Mouse (Mus musculus): Measurements from ENCODE around the gene Papss1. TPM values are rescaled to one million over a fixed set of nuclear protein-coding genes. Genes with fewer than 3 reads are reported as not detected.
A peak's percentile ranks its signal among the peaks of the same experiment; 100 is the strongest.

Papss1 gene
- polyA plus RNA-seq, 1 experiment from 2014 or later = 5.6 TPM

DNA sequence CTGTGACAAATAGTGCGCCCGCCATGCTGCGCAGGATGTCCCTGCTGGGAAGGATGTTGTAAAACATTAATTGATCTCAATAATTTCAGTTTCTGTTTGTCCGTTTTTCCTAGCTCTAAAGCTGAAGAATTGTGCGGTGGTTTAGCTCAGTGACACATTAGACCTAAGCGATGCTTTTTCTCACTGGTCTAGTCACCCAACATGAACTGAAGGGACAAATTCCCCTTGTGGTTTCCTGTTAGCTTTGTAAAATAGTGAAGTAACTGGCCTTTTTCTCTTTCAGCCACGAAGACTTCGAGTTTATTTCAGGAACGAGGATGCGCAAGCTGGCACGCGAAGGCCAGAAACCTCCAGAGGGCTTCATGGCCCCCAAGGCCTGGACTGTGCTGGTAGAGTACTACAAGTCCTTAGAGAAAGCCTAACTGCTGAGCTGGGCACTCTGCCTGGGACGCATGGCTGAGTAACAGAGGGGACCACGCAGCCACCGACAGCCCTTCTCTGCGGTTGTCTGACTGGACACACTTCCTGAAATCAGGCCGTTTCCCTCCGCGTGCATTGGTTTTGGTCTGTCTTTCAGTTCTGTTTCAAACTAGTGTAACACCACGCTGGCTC lies 78.2 kb downstream of the Papss1 start:
- H3K36me3 ChIP-seq (replicated peaks; ENCODE audit: insufficient read depth, low read length) = no peaks in the 10 kb centered on the region
- H3K27me3 ChIP-seq (ENCODE audit: insufficient read depth, low read length) = no peaks in the 10 kb centered on the region
- H3K4me2 ChIP-seq (ENCODE audit: low read depth, low read length) = peak overlapping the region; percentile 16; the same call in 1 of the 2 replicates
- DNase-seq (no peak), ATAC-seq (0 out of 2 replicates have a peak, but pooled peaks have one; percentile 27)
- TF ChIP-seq EP300 (IDR thresholded peaks at IDR 0.05; ENCODE audit: low read depth) (no peak), CTCF (IDR thresholded peaks at IDR 0.05; ENCODE audit: low read depth) (no peak)
- H3K4me3 ChIP-seq (ENCODE audit: low read depth, low read length) = no peak overlapping the region
- no peaks in the 10 kb centered on the region for H3K4me1 ChIP-seq (ENCODE audit: insufficient read depth)
- 45% methylated on average over 20 of the region's 20 CpGs for WGBS (ENCODE audit: insufficient replicate concordance)
- H3K27ac ChIP-seq (ENCODE audit: low read depth) = no peak overlapping the region
- no peaks in the 10 kb centered on the region for H3K9me3 ChIP-seq (ENCODE audit: low read length)
- H3K9ac ChIP-seq (replicated peaks) = no peak overlapping the region

- H3K9me3 ChIP-seq (ENCODE audit: low read length) = peaks cover 2% of the 10 kb centered on the region; the same call in 1 of the 2 replicates
- no peaks in the 10 kb centered on the region for H3K27me3 ChIP-seq (ENCODE audit: insufficient read depth, low read length)
- 68% methylated on average over 5 of the region's 5 CpGs for WGBS (ENCODE audit: insufficient replicate concordance)
- no peak for TF ChIP-seq EP300 (IDR thresholded peaks at IDR 0.05; ENCODE audit: low read depth)
- no peak for TF ChIP-seq CTCF (IDR thresholded peaks at IDR 0.05; ENCODE audit: low read depth)
- H3K27ac ChIP-seq (ENCODE audit: low read depth) = no peak overlapping the region
- no peak overlapping the region for H3K4me3 ChIP-seq (ENCODE audit: low read depth, low read length)
- DNase-seq (no peak), ATAC-seq (peak; percentile 15; the same call in 1 of the 2 replicates)
- H3K9ac ChIP-seq (replicated peaks) = no peak overlapping the region
- no peaks in the 10 kb centered on the region for H3K4me1 ChIP-seq (ENCODE audit: insufficient read depth)
- no peaks in the 10 kb centered on the region for H3K36me3 ChIP-seq (replicated peaks; ENCODE audit: insufficient read depth, low read length)
- no peak overlapping the region for H3K4me2 ChIP-seq (ENCODE audit: low read depth, low read length)
Observed at GRCm38 (mm10) chr3:131645203-131645602, 80.6 kb downstream of the Papss1 start.

- Histone ChIP-seq H3K9ac (replicated peaks) (no peak overlapping the region), H3K27me3 (ENCODE audit: insufficient read depth, low read length) (no peaks in the 10 kb centered on the region), H3K9me3 (ENCODE audit: low read length) (no peaks in the 10 kb centered on the region), H3K4me3 (ENCODE audit: low read depth, low read length) (no peak overlapping the region), H3K36me3 (replicated peaks; ENCODE audit: insufficient read depth, low read length) (no peaks in the 10 kb centered on the region), H3K27ac (ENCODE audit: low read depth) (no peak overlapping the region), H3K4me2 (ENCODE audit: low read depth, low read length) (no peak overlapping the region), H3K4me1 (ENCODE audit: insufficient read depth) (no peaks in the 10 kb centered on the region)
- WGBS (ENCODE audit: insufficient replicate concordance) = 80% methylated on average over 3 of the region's 3 CpGs
- ATAC-seq = no peak
- no peak for TF ChIP-seq EP300 (IDR thresholded peaks at IDR 0.05; ENCODE audit: low read depth)
- TF ChIP-seq CTCF (IDR thresholded peaks at IDR 0.05; ENCODE audit: low read depth) = no peak
- DNase-seq = no peak
Observed at GRCm38 (mm10) chr3:131654366-131654765, 89.8 kb downstream of the Papss1 start.

DNA sequence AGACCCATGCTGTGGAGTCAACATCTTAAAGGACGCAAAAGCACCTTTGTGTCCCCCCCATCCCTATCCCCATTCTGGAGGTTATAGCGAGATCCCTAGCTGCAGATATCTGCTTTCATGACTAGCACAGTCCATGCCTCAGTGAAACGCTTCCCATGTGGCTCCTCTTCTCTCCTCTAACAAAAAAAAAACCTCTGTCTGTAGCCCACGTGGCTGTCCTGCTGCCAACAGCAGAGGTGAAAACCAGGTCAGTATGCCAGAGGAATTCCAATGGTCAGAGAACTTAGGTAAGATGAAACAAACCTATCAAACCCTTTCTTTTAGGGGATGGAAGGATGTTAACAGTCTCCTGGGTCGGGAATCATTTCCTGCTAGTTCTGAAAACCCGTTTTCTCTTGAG lies 91.5 kb downstream of the Papss1 start:
- Histone ChIP-seq H3K4me3 (ENCODE audit: low read depth, low read length) (no peak overlapping the region), H3K27ac (ENCODE audit: low read depth) (no peak overlapping the region), H3K36me3 (replicated peaks; ENCODE audit: insufficient read depth, low read length) (no peaks in the 10 kb centered on the region), H3K4me2 (ENCODE audit: low read depth, low read length) (no peak overlapping the region), H3K9ac (replicated peaks) (no peak overlapping the region), H3K27me3 (ENCODE audit: insufficient read depth, low read length) (no peaks in the 10 kb centered on the region), H3K9me3 (ENCODE audit: low read length) (no peaks in the 10 kb centered on the region), H3K4me1 (ENCODE audit: insufficient read depth) (no peaks in the 10 kb centered on the region)
- ATAC-seq (no peak), DNase-seq (no peak)
- TF ChIP-seq EP300 (IDR thresholded peaks at IDR 0.05; ENCODE audit: low read depth) (no peak), CTCF (IDR thresholded peaks at IDR 0.05; ENCODE audit: low read depth) (no peak)
- 60% methylated on average over 6 of the region's 6 CpGs for WGBS (ENCODE audit: insufficient replicate concordance)

- Histone ChIP-seq H3K9ac (replicated peaks) (no peak overlapping the region), H3K9me3 (ENCODE audit: low read length) (no peaks in the 10 kb centered on the region), H3K4me3 (ENCODE audit: low read depth, low read length) (no peak overlapping the region), H3K4me1 (ENCODE audit: insufficient read depth) (no peaks in the 10 kb centered on the region), H3K36me3 (replicated peaks; ENCODE audit: insufficient read depth, low read length) (no peaks in the 10 kb centered on the region), H3K27ac (ENCODE audit: low read depth) (no peak overlapping the region), H3K27me3 (ENCODE audit: insufficient read depth, low read length) (no peaks in the 10 kb centered on the region), H3K4me2 (ENCODE audit: low read depth, low read length) (no peak overlapping the region)
- no peak for TF ChIP-seq CTCF (IDR thresholded peaks at IDR 0.05; ENCODE audit: low read depth)
- no peak for TF ChIP-seq EP300 (IDR thresholded peaks at IDR 0.05; ENCODE audit: low read depth)
- no peak for DNase-seq
- ATAC-seq = no peak
Observed at GRCm38 (mm10) chr3:131660126-131660525, 95.6 kb downstream of the Papss1 start.

- Histone ChIP-seq H3K27me3 (ENCODE audit: insufficient read depth, low read length) (no peaks in the 10 kb centered on the region), H3K4me2 (ENCODE audit: low read depth, low read length) (no peak overlapping the region), H3K27ac (ENCODE audit: low read depth) (no peak overlapping the region), H3K9me3 (ENCODE audit: low read length) (no peaks in the 10 kb centered on the region), H3K4me3 (ENCODE audit: low read depth, low read length) (no peak overlapping the region), H3K4me1 (ENCODE audit: insufficient read depth) (no peaks in the 10 kb centered on the region), H3K36me3 (replicated peaks; ENCODE audit: insufficient read depth, low read length) (no peaks in the 10 kb centered on the region), H3K9ac (replicated peaks) (no peak overlapping the region)
- TF ChIP-seq EP300 (IDR thresholded peaks at IDR 0.05; ENCODE audit: low read depth) (no peak), CTCF (IDR thresholded peaks at IDR 0.05; ENCODE audit: low read depth) (no peak)
- no peak for ATAC-seq
- WGBS (ENCODE audit: insufficient replicate concordance) = 70% methylated on average over 4 of the region's 4 CpGs
- DNase-seq = no peak
Observed at GRCm38 (mm10) chr3:131660629-131661028, 96.1 kb downstream of the Papss1 start.

All from liver, postnatal 0 days (tissue).